Mouse (Mus musculus) erythroblast, embryonic 14.5 days (primary cell): ENCODE results near the gene Ficd. TPM values are rescaled to one million over a fixed set of nuclear protein-coding genes. Genes with fewer than 3 reads are reported as not detected.

Experiments used
- H3K27me3 ChIP-seq: 2 replicates; pipeline ENCODE4 v1.6.1; 2012; ENCODE audit warnings: inconsistent platforms; ENCODE audit not compliant: control insufficient read depth
- H3K36me3 ChIP-seq: 2 replicates; pipeline ENCODE4 v1.6.1; 2012; ENCODE audit warnings: mild to moderate bottlenecking, inconsistent platforms; ENCODE audit not compliant: control insufficient read depth
- H3K4me1 ChIP-seq: 2 replicates; pipeline ENCODE4 v1.6.1; 2012; ENCODE audit warnings: inconsistent platforms; ENCODE audit not compliant: control insufficient read depth
- H3K4me3 ChIP-seq: replicated peaks from 2 replicates; pipeline ENCODE3; 2012; ENCODE audit warnings: moderate library complexity, mild to moderate bottlenecking, inconsistent platforms
- H3K9me3 ChIP-seq: 2 replicates; pipeline ENCODE4 v1.6.1; 2012; ENCODE audit warnings: low read length, inconsistent platforms, mixed read lengths; ENCODE audit not compliant: control insufficient read depth
- GATA1 ChIP-seq: IDR thresholded peaks from 2 replicates; pipeline ENCODE4 v1.6.1; 2012; ENCODE audit warnings: low read length, inconsistent platforms, mixed read lengths
- TAL1 ChIP-seq: IDR thresholded peaks from 3 replicates; pipeline ENCODE4 v1.6.1; 2012; ENCODE audit warnings: low read length, inconsistent platforms, mixed read lengths
- polyA plus RNA-seq: library from polyadenylated mRNA; stranded (reverse); fragments of >175 nt; gene quantifications from 2 replicates; pipeline ENCODE4 v1.2.3, GENCODE M21; 2012

Ficd gene
- polyA plus RNA-seq, 1 experiment, result 0.13 TPM

- Histone ChIP-seq H3K36me3 (no peaks in the 10 kb centered on the region), H3K4me1 (no peaks in the 10 kb centered on the region), H3K9me3 (no peaks in the 10 kb centered on the region), H3K4me3 (no peak overlapping the region), H3K27me3 (no peaks in the 10 kb centered on the region)
- no peak for TF ChIP-seq GATA1
- TF ChIP-seq TAL1, result no peak
Measured at GRCm38 (mm10) chr5:113728011-113728410, 7.6 kb upstream of the Ficd start.

GRCm38 (mm10) chr5:113728691-113729090, 6.9 kb upstream of the Ficd start:
- TF ChIP-seq GATA1, result no peak
- TF ChIP-seq TAL1, result no peak
- no peaks in the 10 kb centered on the region for H3K27me3 ChIP-seq
- no peaks in the 10 kb centered on the region for H3K9me3 ChIP-seq
- H3K36me3 ChIP-seq, result no peaks in the 10 kb centered on the region
- no peak overlapping the region for H3K4me3 ChIP-seq
- H3K4me1 ChIP-seq, result no peaks in the 10 kb centered on the region

GRCm38 (mm10) chr5:113730641-113731121, 4.9 kb upstream of the Ficd start:
- Histone ChIP-seq H3K4me3 (no peak overlapping the region), H3K36me3 (no peaks in the 10 kb centered on the region), H3K27me3 (no peaks in the 10 kb centered on the region), H3K9me3 (no peaks in the 10 kb centered on the region), H3K4me1 (peaks cover 13% of the 10 kb centered on the region)
- no peak for TF ChIP-seq GATA1
- TF ChIP-seq TAL1, result no peak

- H3K9me3 ChIP-seq, result no peaks in the 10 kb centered on the region
- peaks cover 15% of the 10 kb centered on the region for H3K4me1 ChIP-seq
- H3K36me3 ChIP-seq, result no peaks in the 10 kb centered on the region
- no peaks in the 10 kb centered on the region for H3K27me3 ChIP-seq
- H3K4me3 ChIP-seq, result no peak overlapping the region
- TF ChIP-seq TAL1, result no peak
- TF ChIP-seq GATA1, result no peak
Measured at GRCm38 (mm10) chr5:113731174-113731573, 4.4 kb upstream of the Ficd start.

- TF ChIP-seq GATA1, result no peak
- TF ChIP-seq TAL1, result no peak
Measured at GRCm38 (mm10) chr5:113732182-113732581, 3.4 kb upstream of the Ficd start.

GRCm38 (mm10) chr5:113734376-113734775, 1.2 kb upstream of the Ficd start:
- no peak for TF ChIP-seq GATA1
- Histone ChIP-seq H3K9me3 (peaks cover 5% of the 10 kb centered on the region), H3K4me3 (no peak overlapping the region), H3K36me3 (peaks cover 26% of the 10 kb centered on the region), H3K4me1 (peaks cover 30% of the 10 kb centered on the region), H3K27me3 (no peaks in the 10 kb centered on the region)

More at GRCm38 (mm10) chr5:113732182-113732581, 3.4 kb upstream of the Ficd start:
- no peaks in the 10 kb centered on the region for H3K9me3 ChIP-seq
- H3K36me3 ChIP-seq, result peaks cover 4% of the 10 kb centered on the region
- peaks cover 25% of the 10 kb centered on the region for H3K4me1 ChIP-seq
- H3K4me3 ChIP-seq, result no peak overlapping the region
- H3K27me3 ChIP-seq, result no peaks in the 10 kb centered on the region

GRCm38 (mm10) chr5:113735023-113735344, 619 bp upstream of the Ficd start:
- no peak for TF ChIP-seq GATA1
- no peak for TF ChIP-seq TAL1
- Histone ChIP-seq H3K4me3 (peak overlapping the region; percentile 91), H3K9me3 (peaks cover 5% of the 10 kb centered on the region), H3K4me1 (peaks cover 30% of the 10 kb centered on the region), H3K36me3 (peaks cover 32% of the 10 kb centered on the region), H3K27me3 (no peaks in the 10 kb centered on the region)

- Histone ChIP-seq H3K4me1 (peaks cover 30% of the 10 kb centered on the region), H3K36me3 (peaks cover 43% of the 10 kb centered on the region), H3K9me3 (peaks cover 5% of the 10 kb centered on the region), H3K4me3 (peak overlapping the region; percentile 91), H3K27me3 (no peaks in the 10 kb centered on the region)
- TF ChIP-seq GATA1 (no peak), TAL1 (no peak)
Measured at GRCm38 (mm10) chr5:113736113-113736502, 505 bp downstream of the Ficd start.

GRCm38 (mm10) chr5:113736522-113737164, 1.0 kb downstream of the Ficd start:
- no peaks in the 10 kb centered on the region for H3K27me3 ChIP-seq
- peak overlapping the region; percentile 91 for H3K4me3 ChIP-seq
- TF ChIP-seq TAL1, result no peak
- TF ChIP-seq GATA1, result no peak
- peaks cover 30% of the 10 kb centered on the region for H3K4me1 ChIP-seq
- H3K36me3 ChIP-seq, result peaks cover 49% of the 10 kb centered on the region
- H3K9me3 ChIP-seq, result peaks cover 5% of the 10 kb centered on the region
